In the genomic region with DNA sequence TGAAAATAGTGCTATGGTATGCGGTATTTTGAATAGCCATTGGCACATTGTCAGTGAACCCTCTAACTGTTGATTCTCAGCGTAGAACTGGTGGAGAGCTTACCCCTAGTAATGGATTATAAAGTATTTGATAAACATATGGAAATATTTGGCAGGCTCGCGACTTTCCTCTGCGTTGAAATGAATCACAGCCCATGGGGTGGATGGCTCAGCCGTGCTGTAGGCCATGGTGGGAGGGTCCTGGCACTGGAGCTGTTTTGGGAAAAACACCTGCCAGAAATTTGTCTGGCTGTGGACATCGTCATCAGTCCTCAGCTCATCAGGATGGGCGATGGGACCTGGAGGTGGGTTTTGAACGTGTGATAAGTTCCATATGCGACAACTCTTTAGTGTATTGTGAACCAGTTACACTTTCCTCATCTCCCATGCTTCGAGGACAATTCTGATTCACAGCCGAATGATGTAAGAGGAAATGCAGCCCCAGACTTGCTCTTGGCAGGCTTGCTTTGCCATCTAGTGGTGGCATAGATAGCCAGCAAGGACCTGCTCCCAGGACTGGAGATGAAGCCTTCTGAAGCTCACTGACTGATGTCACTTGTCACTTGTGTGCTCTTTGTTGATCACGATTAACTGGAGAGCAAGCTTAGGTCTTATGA, we compare ENCODE assay signal across 7 mouse cellular contexts. TPM values are rescaled to one million over a fixed set of nuclear protein-coding genes. Genes with fewer than 3 reads are reported as not detected.
DNase-seq lines count a peak whose midpoint lies in the region; ATAC-seq and TF ChIP-seq lines count a peak whose summit lies in the region.

No protein-coding gene starts in this region.

- TF ChIP-seq POLR2A in small intestine, adult 2 months (IDR thresholded peaks at IDR 0.05; ENCODE audit: low read depth, low read length) = no peak

- 25% methylated on average over 13 of the region's 13 CpGs for WGBS in intestine, embryonic 15.5 days
- WGBS in small intestine, adult 2 months = 30% methylated on average over 13 of the region's 13 CpGs

- peak; percentile 75; the same call in 1 of the 2 replicates for TF ChIP-seq CTCF in small intestine, adult 2 months (IDR thresholded peaks at IDR 0.05; ENCODE audit: extremely low read depth, insufficient read length, insufficient replicate concordance, low read depth, low read length)

- H3K36me3 ChIP-seq in intestine, embryonic 15.5 days = no peaks in the 10 kb centered on the region
- no peaks in the 10 kb centered on the region for H3K36me3 ChIP-seq in small intestine, adult 2 months (ENCODE audit: control insufficient read depth, insufficient read depth, low read length)

- no peaks in the 10 kb centered on the region for H3K9me3 ChIP-seq in intestine, embryonic 15.5 days

- no peak overlapping the region for H3K9ac ChIP-seq in intestine, embryonic 15.5 days

- H3K4me3 ChIP-seq in intestine, embryonic 15.5 days (replicated peaks) = no peak overlapping the region
- no peak overlapping the region for H3K4me3 ChIP-seq in small intestine, adult 2 months (ENCODE audit: low read depth, low read length)

- peak overlapping the region; percentile 33; the same call in 1 of the 2 replicates for H3K4me2 ChIP-seq in intestine, embryonic 15.5 days (replicated peaks)

- no peak overlapping the region for H3K27ac ChIP-seq in intestine, embryonic 15.5 days
- H3K27ac ChIP-seq in small intestine, adult 2 months (ENCODE audit: insufficient read depth, low read depth, low read length) = no peak overlapping the region

- 0 out of 2 replicates have a peak, but pooled peaks cover 3% of the 10 kb centered on the region for H3K27me3 ChIP-seq in intestine, embryonic 15.5 days (replicated peaks)
- no peaks in the 10 kb centered on the region for H3K27me3 ChIP-seq in small intestine, adult 2 months (ENCODE audit: control insufficient read depth, insufficient read depth, low read length)

- peak; percentile 85 to 95 for DNase-seq in adrenal gland, adult (ENCODE audit: inconsistent age in 2 of 2, low spot score in 1 of 2)
- DNase-seq in gastrocnemius, postnatal 10 days = peak; percentile 38
- peak; percentile 54 to 88 for DNase-seq in left cerebral cortex, adult 9 months (ENCODE audit: low spot score in 2 of 2)
- peak; percentile 60 for DNase-seq in mesoderm, embryonic 11.5 days (ENCODE audit: low read depth, low spot score)

- ATAC-seq in common myeloid progenitor, adult 5-6 weeks (replicated peaks; ENCODE audit: low read depth, poor library complexity, severe bottlenecking) = peak; percentile 92
- peak; percentile 83 for ATAC-seq in intestine, embryonic 15.5 days

- H3K4me1 ChIP-seq in intestine, embryonic 15.5 days (replicated peaks) = peaks cover 6% of the 10 kb centered on the region; the same call in 1 of the 2 replicates
- no peaks in the 10 kb centered on the region; the same call in 1 of the 2 replicates for H3K4me1 ChIP-seq in small intestine, adult 2 months (ENCODE audit: control insufficient read depth, insufficient read depth, insufficient read length, low read length)

RNA-seq across cellular contexts. Expression of gene Prss35, which starts 2.6 kb away (rescaled TPM):
- not detected in 2 replicates for total RNA-seq in common myeloid progenitor, adult 5-6 weeks (2017)
- total RNA-seq in gastrocnemius, postnatal 10 days (2021) = 1 to 10 TPM; 6.2 to 9.1 TPM
- polyA plus RNA-seq in intestine, embryonic 15.5 days (2015; fragmentation: Nextera tagmentation; extraction: Ambion mirVana) = 14.3 and 16.4 TPM in 2 replicates
- polyA plus RNA-seq in small intestine, adult 2 months (2012; rRNA removed) = not detected in 2 replicates

RNA-seq across cellular contexts. Expression of gene Me1, which starts 50.3 kb away (rescaled TPM):
- total RNA-seq in common myeloid progenitor, adult 5-6 weeks (2017) = 0.14 TPM in 1 of 2 replicates, not detected in the other
- total RNA-seq in gastrocnemius, postnatal 10 days (2021) = 10 to 100 TPM; 40.0 to 41.5 TPM
- 21.2 and 22.9 TPM in 2 replicates for polyA plus RNA-seq in intestine, embryonic 15.5 days (2015; fragmentation: Nextera tagmentation; extraction: Ambion mirVana)
- polyA plus RNA-seq in small intestine, adult 2 months (2012; rRNA removed) = 5.0 and 16.0 TPM in 2 replicates

Comparison
In these comparisons a context has a peak if more than half of its experiments do, and no peak if none do; other contexts are left out.
1. DNase-seq: peak in every context shown above with its lines; median percentile 90 in adrenal gland, adult; 71 in left cerebral cortex, adult 9 months; 60 in mesoderm, embryonic 11.5 days; 38 in gastrocnemius, postnatal 10 days.
2. RNA of gene Me1, which starts 50.3 kb away (total RNA-seq): 40.0 to 41.5 TPM in gastrocnemius, postnatal 10 days; 0.14 TPM in common myeloid progenitor, adult 5-6 weeks; every median in the first group is over 10 times any median in the second.